In the genomic region with DNA sequence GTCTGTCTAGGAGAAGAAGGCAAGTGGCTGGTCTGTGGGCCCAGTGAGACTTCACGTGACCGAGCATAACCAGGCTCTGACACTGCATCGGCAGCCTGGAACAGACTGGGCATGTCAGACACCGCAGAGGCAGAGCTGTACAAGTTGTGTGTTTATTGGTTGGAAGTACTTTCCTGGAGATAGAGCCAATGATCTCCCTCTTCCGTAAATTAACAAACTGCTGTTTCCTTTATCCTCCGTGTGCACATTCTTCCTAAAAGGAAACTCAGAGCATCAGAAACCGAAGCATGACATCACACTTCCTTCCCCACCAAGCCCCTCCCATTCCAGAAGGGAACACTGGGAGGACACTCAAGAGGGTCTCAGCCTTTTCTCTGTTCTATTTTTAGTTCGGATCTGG, we compare ENCODE assay signal across 9 mouse cellular contexts.
DNase-seq lines count a peak whose midpoint lies in the region; ATAC-seq and TF ChIP-seq lines count a peak whose summit lies in the region.
"Had no signal": no experiment of that assay in that cellular context is flagged by ENCODE, and none has a peak within 500 bp of the region (broad histone marks: within the 10 kb centered on the region; RNA-seq: fewer than 3 reads in every experiment).

No protein-coding gene starts in this region.

- ATAC-seq in hindbrain, postnatal 0 days: no peak
- ATAC-seq in heart, embryonic 14.5 days (ENCODE audit: insufficient number of reproducible peaks, insufficient read depth, low FRiP score, low read depth): no peak
- ATAC-seq in megakaryocyte progenitor cell, adult 5-6 weeks (replicated peaks; ENCODE audit: poor library complexity): peak; percentile 35; the same call in 1 of the 2 replicates
- no peak for ATAC-seq in inflammation-experienced regulatory T-cells, adult 6 months

- H3K4me2 ChIP-seq in hindbrain, postnatal 0 days (ENCODE audit: low read depth, low read length): 0 out of 2 replicates have a peak overlapping the region, but pooled peaks have one; percentile 7
- H3K4me2 ChIP-seq in heart, embryonic 14.5 days (ENCODE audit: low read length): peak overlapping the region; percentile 28

- no peak overlapping the region for H3K4me3 ChIP-seq in hindbrain, postnatal 0 days (ENCODE audit: low read length)
- no peak overlapping the region for H3K4me3 ChIP-seq in hindbrain, embryonic 10.5 days
- no peak overlapping the region for H3K4me3 ChIP-seq in heart, embryonic 14.5 days (ENCODE audit: control insufficient read depth in 1 of 2, insufficient read depth in 1 of 2, low read depth in 1 of 2, low read length in 2 of 2)
- H3K4me3 ChIP-seq: erythroblast, embryonic 14.5 days had no signal

- DNase-seq in hindbrain, postnatal 0 days (ENCODE audit: low spot score): no peak
- DNase-seq in hindbrain, embryonic 10.5 days (ENCODE audit: low spot score): no peak
- DNase-seq in kidney, postnatal 14 days: peak; percentile 52
- DNase-seq in thymus, adult 18-20 months: no peak
- DNase-seq in cerebellum, adult 9-11 months: no peak

- 68% methylated on average over 8 of the region's 8 CpGs for WGBS in hindbrain, postnatal 0 days
- 81% methylated on average over 8 of the region's 8 CpGs for WGBS in hindbrain, embryonic 10.5 days
- WGBS in heart, embryonic 14.5 days: 37% methylated on average over 8 of the region's 8 CpGs

- H3K9ac ChIP-seq in hindbrain, postnatal 0 days (replicated peaks; ENCODE audit: low read length): no peak overlapping the region
- no peak overlapping the region for H3K9ac ChIP-seq in heart, embryonic 14.5 days (ENCODE audit: low read length)

- H3K36me3 ChIP-seq in hindbrain, postnatal 0 days (ENCODE audit: insufficient read depth, low read length): no peaks in the 10 kb centered on the region
- H3K36me3 ChIP-seq in hindbrain, embryonic 10.5 days: no peaks in the 10 kb centered on the region
- no peaks in the 10 kb centered on the region for H3K36me3 ChIP-seq in heart, embryonic 14.5 days (ENCODE audit: control insufficient read depth, insufficient read depth, low read length)

- no peak overlapping the region for H3K27ac ChIP-seq in hindbrain, postnatal 0 days
- no peak overlapping the region for H3K27ac ChIP-seq in hindbrain, embryonic 10.5 days
- H3K27ac ChIP-seq in heart, embryonic 14.5 days (replicated peaks in 1 of 2; ENCODE audit: control insufficient read depth in 1 of 2, insufficient read depth in 1 of 2, low read depth in 2 of 2, low read length in 2 of 2): peak overlapping the region; percentile 10 to 16; a peak in 3 of 4 replicates

- no peak for TF ChIP-seq CTCF in hindbrain, postnatal 0 days (IDR thresholded peaks at IDR 0.05; ENCODE audit: low read depth)

- H3K4me1 ChIP-seq in hindbrain, postnatal 0 days (ENCODE audit: insufficient read depth, low read length): peaks cover 2% of the 10 kb centered on the region; the same call in 1 of the 2 replicates
- H3K4me1 ChIP-seq in hindbrain, embryonic 10.5 days (replicated peaks): peaks cover 17% of the 10 kb centered on the region
- peaks cover 19 to 27% of the 10 kb centered on the region in 2 experiments for H3K4me1 ChIP-seq in heart, embryonic 14.5 days (ENCODE audit: control insufficient read depth in 2 of 2, insufficient read depth in 2 of 2, low read length in 2 of 2)

- H3K9me3 ChIP-seq in hindbrain, postnatal 0 days (ENCODE audit: low read length): no peaks in the 10 kb centered on the region
- no peaks in the 10 kb centered on the region for H3K9me3 ChIP-seq in hindbrain, embryonic 10.5 days
- H3K9me3 ChIP-seq in heart, embryonic 14.5 days (ENCODE audit: control insufficient read depth, low read length): no peaks in the 10 kb centered on the region

- no peaks in the 10 kb centered on the region for H3K27me3 ChIP-seq in hindbrain, postnatal 0 days (ENCODE audit: insufficient read depth, low read length)
- no peaks in the 10 kb centered on the region for H3K27me3 ChIP-seq in hindbrain, embryonic 10.5 days (ENCODE audit: insufficient read depth, poor library complexity, severe bottlenecking)
- no peaks in the 10 kb centered on the region for H3K27me3 ChIP-seq in heart, embryonic 14.5 days (ENCODE audit: control insufficient read depth, insufficient read depth, low read length)

Comparison
In these comparisons a context has a peak if more than half of its experiments do, and no peak if none do; other contexts are left out.
1. H3K27ac ChIP-seq: peak in heart, embryonic 14.5 days (2 of 2); none in hindbrain, postnatal 0 days (single experiment) and hindbrain, embryonic 10.5 days (single experiment).